Mouse (Mus musculus): Measurements from ENCODE around the gene Ttc27. TPM values are rescaled to one million over a fixed set of nuclear protein-coding genes. Genes with fewer than 3 reads are reported as not detected.

Gene Ttc27
- 10 to 100 TPM; 26.4 to 49.4 TPM for polyA plus RNA-seq (2017; shearing (Covaris generic))

GRCm38 (mm10) chr17:74717618-74718151, at the start of gene Ttc27:
Ttc27 (plus strand) TSS chr17:74717732.

Other genes with a start within 250 kb of the Ttc27 start
- 100 to 1,000 TPM; 115 to 131 TPM for gene Yipf4, start 228.2 kb upstream of the Ttc27 start, polyA plus RNA-seq (2017; shearing (Covaris generic))
- 10 to 100 TPM; 67.7 to 69.9 TPM for gene Birc6, start 189.4 kb upstream of the Ttc27 start, polyA plus RNA-seq (2017; shearing (Covaris generic))